Mouse (Mus musculus): Measurements from ENCODE around the gene 4930442H23Rik. TPM values are rescaled to one million over a fixed set of nuclear protein-coding genes. Genes with fewer than 3 reads are reported as not detected.
A peak's percentile ranks its signal among the peaks of the same experiment; 100 is the strongest.
"Not testable (repeated sequence)": the region's sequence is repeated elsewhere in the genome, so short reads cannot be mapped to it uniquely, and the experiment has no call there.

Gene 4930442H23Rik
- total RNA-seq, 2 experiments from 2014 or later, result not detected

DNA sequence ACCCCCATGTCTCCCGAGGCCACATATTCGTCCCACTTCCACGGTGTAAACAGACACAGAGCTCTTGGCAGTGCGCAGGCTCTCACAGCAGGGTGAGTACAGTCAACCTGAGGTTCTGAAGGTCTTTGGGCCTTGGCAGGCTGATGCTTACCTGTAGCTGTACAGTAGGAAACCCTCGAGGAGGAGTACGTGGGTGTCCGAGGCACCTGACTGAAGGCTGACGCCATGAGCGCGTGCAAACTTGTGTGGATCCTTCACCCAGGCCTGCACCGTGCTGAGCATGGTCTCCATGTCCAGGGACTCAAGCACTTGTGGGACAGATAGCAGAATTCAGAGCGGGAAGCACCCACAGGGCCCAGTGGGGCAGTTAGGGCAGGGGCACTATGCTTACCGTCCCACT, 16.5 kb upstream of the 4930442H23Rik start:
- no peak for ATAC-seq (replicated peaks; ENCODE audit: low FRiP score, poor library complexity, severe bottlenecking)

DNA sequence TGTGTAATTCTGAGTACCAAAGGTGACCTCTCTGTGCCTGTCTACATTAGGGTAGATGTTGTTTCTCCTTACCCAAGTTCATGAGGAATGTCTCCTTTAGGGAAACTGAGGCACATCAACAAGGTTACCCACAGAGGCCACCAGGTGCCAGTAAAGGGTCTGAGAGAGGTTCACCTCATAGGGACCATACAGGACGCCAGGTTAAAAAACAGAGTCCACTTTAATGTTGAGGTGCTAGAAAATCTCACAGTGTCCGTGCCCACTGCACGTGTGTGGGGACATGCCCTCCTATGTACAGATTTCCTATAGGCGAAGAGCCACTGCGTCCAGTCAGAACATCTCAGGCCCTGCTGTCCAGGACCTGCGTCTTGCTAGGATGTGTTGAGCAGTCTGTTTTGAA, 15.3 kb upstream of the 4930442H23Rik start:
- no peak for ATAC-seq (replicated peaks; ENCODE audit: low FRiP score, poor library complexity, severe bottlenecking)

DNA sequence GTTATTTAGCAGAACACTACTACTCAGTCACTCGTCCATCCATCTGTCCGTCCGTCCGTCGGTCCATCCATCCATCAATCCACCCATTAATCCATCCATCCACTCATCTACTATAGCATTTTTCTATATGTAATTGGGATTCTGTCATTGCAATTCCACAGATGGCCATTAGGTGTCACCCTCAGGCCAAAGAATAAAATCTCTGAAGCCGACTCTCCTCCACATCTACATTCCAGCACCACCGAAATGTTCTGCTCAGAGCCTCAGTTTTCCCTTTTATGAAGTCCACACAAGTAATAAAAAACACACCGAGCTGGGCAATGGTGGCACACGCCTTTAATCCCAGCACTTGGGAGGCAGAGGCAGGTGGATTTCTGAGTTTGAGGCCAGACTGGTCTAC, 14.6 kb upstream of the 4930442H23Rik start:
- peak; percentile 51; the same call in 1 of the 2 replicates for ATAC-seq (replicated peaks; ENCODE audit: low FRiP score, poor library complexity, severe bottlenecking)

DNA sequence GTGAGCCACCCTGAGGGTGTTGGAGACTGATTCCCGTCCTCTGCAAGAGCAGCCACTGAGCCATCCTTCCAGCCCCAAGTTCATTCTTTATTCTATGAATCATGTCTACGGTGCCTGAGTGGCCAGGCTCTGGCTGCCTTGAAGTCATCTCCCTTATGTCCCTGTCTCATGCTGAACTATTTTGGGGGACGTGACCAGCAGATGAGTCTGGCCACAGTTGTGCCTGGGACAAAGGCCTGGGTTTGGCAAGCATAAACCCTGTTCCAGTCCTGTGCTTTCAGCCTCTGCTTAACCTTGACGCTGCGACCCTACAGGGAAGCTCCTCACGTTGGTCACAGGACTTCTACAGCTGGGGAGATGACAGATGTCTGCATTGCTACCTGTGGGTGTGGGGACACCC, 13.7 kb upstream of the 4930442H23Rik start:
- ATAC-seq (replicated peaks; ENCODE audit: low FRiP score, poor library complexity, severe bottlenecking), result no peak

DNA sequence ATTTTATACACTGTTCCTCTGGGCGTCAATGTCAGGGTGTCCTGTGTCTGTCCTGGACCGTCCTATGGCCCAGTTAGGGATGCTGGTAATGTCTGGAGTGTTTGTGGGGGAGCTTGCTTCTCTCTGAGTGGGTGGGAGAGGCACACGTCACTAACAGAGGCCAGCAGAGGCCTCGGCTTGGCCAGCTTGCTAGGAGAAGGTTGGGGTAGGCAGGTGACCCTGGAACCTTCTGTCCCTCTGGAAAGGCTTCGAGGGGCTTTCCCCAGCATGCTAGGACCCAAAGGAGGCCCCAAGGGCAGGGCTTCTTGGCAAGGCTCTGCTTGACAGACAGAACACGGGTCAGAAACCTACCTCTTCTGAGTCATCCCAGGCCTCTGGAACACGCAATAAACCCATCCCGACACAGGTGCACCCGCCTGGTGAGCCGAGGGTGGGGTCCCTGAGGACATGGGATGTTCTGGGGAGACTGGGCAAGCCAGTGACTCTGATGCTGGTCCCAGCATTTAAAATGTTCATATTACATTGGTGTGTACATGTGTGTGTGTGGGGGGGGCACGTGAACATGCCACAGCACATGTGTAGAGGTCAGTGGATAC, 12.9 kb upstream of the 4930442H23Rik start:
- no peak for ATAC-seq (replicated peaks; ENCODE audit: low FRiP score, poor library complexity, severe bottlenecking)

DNA sequence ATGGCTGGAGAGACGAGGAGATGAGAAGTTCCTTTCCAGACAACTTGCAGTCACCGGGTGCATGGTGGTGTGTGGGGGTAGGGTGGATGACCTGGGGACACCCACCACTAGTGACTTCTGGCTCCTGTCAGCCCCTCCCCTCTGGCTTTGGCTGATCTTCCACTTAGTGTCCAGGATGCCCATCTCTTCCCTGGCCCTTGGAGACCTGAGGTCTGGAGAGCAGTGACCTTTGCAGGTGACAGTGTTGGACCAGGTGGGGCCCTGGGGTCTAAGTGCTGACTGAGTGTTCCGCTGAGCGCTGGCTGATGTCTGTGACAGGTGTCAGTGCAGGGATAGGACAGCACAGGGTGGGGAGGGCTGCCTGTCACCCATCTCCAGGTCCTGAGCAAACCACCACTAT, 11.7 kb upstream of the 4930442H23Rik start:
- no peak for ATAC-seq (replicated peaks; ENCODE audit: low FRiP score, poor library complexity, severe bottlenecking)

DNA sequence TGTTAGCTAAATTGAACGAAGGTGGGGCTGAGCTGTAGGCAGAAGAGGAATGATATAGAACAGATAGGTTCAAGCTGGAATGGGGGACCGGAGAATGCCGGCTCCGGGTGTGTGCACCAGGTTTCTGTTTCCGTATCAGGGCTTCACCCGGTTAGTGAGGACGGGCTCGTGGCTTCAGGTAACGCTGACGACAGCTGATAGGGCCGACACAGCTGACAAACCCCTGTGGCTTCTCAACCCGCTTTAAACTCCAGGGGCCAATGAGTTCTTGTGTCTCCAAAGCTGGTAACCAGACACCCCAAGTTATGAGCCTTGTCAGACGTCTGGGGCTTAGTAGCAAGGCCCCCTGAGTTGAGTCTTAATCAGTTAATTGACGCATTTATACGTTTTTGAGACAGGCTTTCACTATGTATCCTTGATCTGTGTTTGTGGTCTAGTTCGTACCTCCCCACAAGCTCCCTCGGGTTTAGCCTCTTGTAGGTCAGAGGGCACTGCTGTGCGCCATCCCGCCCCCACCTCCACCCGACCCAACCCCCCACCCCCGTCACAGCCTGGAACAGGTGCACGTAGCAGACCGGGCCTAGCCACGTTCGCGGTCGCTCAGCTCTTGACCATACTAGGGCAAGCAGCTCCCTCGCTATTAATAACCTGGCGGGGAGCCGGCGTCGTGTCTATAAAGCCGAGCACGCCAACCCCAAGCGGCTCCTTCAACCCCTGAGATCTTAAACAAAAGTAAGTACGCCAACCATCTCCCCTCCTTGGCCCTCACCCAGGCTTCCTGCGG, 10.5 kb upstream of the 4930442H23Rik start:
- no peak for ATAC-seq (replicated peaks; ENCODE audit: low FRiP score, poor library complexity, severe bottlenecking)

DNA sequence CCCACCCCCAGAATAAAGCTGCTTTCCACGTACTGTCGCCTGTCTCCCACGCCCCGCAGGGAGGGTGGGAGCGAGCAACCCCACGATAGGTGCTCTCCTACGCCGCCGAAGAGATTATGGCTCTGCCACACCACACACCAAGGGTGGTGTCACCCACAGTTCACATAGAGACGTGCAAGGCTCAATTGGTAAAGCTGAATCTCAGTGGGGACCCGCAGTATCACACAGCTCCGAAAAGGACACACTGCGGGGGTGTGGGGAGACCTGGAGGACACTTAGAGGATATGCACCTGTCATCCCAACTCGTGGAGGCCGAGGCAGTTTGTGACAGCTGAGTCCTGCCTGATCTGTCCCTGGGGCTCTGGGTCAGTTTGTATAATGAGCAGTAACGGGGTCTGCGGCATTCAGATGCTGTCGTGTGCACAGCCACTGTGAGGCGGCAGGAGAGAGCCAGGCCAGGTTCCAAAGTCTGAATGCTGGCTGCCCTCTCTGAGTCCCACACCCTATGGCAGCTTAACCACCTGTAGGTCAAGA, 9.4 kb upstream of the 4930442H23Rik start:
- ATAC-seq (replicated peaks; ENCODE audit: low FRiP score, poor library complexity, severe bottlenecking), result no peak

DNA sequence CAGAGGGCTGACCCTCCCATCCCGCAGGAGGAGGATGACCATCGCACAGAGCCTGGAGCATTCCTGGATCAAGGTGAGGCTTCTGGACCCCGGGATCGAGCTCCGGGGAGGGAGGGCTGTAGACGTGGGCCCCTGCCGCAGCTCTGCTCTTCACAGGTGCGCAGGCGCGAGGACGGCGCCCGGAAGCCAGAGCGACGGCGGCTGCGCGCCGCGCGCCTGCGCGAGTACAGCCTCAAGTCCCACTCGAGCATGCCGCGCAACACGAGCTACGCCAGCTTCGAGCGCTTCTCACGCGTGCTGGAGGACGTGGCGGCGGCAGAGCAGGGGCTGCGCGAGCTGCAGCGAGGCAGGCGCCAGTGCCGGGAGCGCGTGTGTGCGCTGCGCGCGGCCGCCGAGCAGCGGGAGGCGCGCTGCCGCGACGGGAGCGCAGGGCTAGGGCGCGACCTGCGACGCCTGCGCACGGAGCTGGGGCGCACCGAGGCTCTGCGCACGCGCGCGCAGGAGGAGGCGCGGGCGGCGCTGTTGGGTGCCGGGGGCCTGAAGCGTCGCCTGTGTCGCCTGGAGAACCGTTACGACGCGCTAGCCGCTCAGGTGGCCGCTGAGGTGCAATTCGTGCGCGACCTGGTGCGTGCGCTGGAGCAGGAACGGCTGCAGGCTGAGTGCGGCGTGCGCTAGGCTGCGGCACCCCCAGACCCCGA, 8.8 kb upstream of the 4930442H23Rik start:
- no peak for ATAC-seq (replicated peaks; ENCODE audit: low FRiP score, poor library complexity, severe bottlenecking)

DNA sequence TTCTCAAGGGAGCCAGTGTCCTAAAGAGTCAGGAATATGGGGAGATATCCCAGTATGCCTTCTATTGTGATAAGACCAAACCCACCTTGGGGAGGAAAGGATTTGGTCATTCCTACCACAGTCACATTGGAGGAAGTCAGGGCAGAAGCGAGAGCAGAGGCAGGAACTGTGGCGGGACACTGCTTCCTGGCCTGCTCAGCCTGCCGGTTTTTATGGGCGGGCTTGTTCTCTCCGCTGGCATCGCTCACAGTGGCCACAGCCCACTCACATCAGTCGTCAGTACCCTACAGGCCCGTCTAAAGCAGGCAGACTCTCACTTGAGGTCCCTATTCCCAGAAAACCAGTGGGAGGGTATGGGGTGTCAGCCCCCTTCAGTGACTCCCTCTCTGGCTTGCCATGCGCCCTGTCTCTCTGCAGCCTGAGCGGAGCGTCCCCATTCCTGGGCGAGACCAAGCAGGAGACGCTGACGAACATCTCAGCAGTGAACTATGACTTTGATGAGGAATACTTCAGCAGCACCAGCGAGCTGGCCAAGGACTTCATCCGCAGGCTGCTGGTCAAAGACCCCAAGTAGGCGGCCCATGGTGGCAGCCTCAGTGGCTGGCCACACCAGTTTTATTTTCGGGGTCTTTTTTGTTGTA, 7.8 kb upstream of the 4930442H23Rik start:
- ATAC-seq (replicated peaks; ENCODE audit: low FRiP score, poor library complexity, severe bottlenecking), result no peak

DNA sequence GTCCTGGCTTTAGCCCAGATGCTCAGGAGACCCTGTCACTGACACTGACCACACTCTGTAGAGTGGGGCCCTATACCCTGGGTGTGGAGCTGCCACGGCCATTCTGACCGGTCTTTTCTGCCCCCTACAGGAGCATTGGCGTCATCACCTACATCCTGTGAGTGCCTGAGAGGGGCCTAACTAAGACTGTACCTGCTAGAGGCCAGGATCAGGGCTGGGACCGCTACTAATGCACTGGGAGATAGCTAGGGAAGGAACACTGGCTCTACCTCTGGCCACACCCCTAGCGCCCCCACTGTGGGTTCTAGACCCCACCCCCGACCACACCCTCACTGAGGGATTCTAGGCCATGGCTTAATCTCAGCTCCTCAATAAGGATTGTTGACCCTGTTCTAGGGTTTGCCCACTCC, 7.3 kb upstream of the 4930442H23Rik start:
- peak; percentile 42 for ATAC-seq (replicated peaks; ENCODE audit: low FRiP score, poor library complexity, severe bottlenecking)

DNA sequence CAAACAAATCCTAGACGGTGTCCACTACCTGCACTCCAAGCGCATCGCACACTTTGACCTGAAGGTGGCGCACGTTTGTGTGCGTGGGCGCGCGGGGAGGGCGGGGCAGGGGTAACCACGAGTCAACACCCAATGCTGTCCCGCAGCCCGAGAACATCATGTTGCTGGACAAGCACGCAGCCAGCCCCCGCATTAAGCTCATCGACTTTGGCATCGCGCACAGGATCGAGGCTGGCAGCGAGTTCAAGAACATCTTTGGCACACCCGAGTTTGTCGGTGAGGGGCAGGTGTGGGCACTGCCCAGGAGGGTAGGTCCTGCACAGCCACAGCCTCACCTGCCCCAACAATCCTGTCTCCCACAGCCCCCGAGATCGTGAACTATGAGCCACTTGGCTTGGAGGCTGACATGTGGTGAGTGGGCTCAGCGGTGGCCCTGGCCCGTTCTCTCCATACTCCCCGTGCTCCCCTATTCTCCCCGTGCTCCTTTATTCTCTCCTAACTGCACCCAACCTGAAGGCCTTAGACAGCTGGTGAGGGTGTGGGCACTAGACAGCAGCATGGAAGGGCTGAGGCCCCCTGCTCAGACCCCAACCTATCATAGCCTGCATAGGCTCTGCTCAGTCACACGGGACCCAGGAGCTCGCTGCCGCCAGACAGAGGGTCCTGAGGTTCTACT, 6.7 kb upstream of the 4930442H23Rik start:
- ATAC-seq (replicated peaks; ENCODE audit: low FRiP score, poor library complexity, severe bottlenecking), result peak; percentile 20

DNA sequence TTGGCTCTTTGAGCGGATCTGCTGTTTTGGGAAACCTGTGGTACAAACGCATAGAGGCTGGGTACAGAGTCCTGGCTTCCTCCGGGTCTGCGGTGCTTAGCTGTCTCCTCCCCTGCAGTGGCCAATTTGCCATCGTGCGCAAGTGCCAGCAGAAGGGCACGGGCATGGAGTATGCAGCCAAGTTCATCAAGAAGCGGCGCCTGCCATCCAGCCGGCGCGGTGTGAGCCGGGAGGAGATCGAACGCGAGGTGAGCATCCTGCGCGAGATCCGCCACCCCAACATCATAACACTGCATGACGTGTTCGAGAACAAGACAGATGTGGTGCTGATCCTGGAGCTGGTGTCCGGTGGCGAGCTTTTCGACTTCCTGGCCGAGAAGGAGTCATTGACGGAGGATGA, 6.2 kb upstream of the 4930442H23Rik start:
- ATAC-seq (replicated peaks; ENCODE audit: low FRiP score, poor library complexity, severe bottlenecking), result no peak

DNA sequence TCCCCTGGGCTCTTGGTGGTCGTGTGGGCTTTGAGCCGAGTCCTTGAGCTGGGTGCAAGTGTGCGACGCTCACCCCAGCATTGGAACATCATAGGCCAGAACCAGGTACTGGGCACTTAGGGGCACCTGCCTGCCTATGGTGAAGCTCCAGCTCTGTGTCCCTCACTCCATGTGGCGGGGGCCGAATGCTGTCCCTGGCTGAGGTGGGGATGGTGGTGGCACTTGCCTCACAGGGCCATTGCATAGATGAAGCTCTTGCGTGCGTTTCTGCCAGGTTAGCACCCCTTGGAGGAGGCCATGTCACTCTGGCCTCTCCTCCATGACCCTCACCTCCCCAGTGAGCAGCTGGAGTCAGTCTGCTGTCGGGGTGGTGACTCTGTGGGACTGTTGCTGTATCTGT, 3.5 kb upstream of the 4930442H23Rik start:
- ATAC-seq (replicated peaks; ENCODE audit: low FRiP score, poor library complexity, severe bottlenecking), result no peak

DNA sequence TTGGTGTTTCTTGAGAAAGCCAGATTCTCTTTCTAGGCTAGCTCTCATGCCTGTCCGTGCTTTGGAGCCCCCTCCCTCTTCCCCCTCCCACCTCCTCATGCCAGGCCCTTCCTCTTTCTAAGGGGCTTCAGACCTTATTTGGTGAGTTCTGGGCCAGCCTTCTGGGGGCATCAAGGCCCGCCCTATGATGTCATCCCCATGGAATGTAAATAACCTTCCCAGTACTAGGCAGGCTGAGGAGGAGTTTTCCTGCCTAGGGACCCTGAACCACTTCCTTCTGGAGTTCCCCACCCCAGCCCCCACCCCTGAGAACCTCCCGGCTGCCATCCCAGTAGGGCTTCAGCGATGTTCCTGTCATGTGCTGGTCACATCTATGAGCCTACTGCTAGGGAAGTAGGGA, 1.1 kb upstream of the 4930442H23Rik start:
- no peak for ATAC-seq (replicated peaks; ENCODE audit: low FRiP score, poor library complexity, severe bottlenecking)

DNA sequence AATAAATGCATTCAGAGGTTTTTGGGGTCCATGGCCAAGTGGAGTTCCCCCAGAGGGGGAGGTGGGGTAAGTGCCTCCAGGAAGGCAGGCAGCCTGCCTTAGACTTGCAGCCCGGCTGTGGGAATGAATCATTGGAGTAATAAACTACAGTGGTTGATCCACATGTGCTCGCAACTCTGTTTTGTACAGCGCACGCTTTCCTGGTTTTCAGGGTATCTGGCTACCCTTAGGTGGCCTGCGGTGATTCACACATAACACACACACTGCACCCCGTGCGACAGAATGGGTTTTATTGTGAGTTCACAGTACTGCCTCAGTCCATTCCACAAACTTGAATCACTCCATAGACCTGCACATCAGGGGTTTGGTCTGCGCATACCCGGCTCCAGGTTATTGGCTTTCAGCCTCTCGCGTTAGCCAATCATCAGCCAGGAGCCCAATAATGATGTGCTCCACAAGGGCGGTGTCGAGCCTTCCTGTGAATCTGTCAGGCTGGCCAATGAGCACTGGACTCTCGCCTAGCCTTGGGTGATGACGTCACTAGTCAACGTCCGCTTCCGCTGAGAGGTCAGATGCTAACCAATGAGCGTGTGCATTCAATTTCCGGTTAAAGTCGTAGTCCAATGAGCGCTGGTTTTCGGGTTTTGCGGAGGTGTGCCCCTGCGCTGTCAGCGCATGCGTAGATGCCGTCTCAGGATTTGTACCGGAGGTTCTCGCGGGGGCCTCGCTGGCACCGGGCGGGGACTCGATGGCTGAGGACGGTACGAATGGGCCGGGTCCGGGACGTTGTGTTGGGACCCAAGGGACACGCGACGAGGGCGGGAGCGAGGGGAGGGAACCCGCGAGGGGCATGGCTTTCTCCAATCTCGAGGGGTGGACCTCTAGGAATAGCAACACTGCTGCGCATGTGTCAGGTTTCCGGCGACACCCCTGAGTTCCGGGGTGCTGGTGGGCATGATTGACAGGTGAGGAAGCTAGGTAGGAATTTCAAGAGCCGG, 1.0 kb downstream of the 4930442H23Rik start, which contains the start of gene Dapk3:
Gene Dapk3 (plus strand): TSS at position 670 of the 998 bp plus-strand sequence.
- ATAC-seq (replicated peaks; ENCODE audit: low FRiP score, poor library complexity, severe bottlenecking), result peak; percentile 90

DNA sequence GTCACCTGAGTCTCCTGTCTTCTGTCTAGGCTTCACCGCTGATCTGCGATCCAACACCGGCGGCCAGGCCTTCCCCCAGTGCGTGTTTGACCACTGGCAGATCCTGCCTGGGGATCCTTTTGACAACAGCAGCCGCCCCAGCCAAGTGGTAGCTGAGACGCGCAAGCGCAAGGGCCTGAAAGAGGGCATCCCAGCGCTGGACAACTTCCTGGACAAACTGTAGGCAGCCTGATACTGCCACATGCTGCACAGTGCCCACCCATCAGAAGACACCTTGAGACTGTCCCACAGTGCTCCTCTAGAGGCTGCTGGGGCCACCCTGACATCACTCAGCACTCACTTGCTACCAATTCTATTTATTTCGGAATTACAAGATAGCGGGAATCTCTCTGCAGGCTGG, 1.8 kb downstream of the 4930442H23Rik start:
- not testable (repeated sequence) for ATAC-seq (replicated peaks; ENCODE audit: low FRiP score, poor library complexity, severe bottlenecking)

DNA sequence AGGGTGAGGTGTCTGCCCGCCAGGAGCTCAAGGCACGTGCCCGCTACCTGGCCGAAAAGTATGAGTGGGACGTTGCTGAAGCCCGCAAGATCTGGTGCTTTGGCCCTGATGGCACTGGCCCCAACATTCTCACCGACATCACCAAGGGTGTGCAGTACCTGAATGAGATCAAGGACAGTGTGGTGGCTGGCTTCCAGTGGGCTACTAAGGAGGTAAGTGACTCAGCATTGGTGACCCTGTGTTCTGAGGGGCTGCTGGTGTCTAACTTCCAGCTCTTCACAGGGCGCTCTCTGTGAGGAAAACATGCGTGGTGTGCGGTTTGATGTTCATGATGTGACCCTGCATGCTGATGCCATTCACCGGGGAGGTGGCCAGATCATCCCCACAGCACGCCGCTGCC, 2.7 kb downstream of the 4930442H23Rik start:
- ATAC-seq (replicated peaks; ENCODE audit: low FRiP score, poor library complexity, severe bottlenecking), result no peak

Data from erythroblast, adult 5-6 weeks (primary cell).